12 mouse cellular contexts compared by ENCODE assay signal in the genomic region with DNA sequence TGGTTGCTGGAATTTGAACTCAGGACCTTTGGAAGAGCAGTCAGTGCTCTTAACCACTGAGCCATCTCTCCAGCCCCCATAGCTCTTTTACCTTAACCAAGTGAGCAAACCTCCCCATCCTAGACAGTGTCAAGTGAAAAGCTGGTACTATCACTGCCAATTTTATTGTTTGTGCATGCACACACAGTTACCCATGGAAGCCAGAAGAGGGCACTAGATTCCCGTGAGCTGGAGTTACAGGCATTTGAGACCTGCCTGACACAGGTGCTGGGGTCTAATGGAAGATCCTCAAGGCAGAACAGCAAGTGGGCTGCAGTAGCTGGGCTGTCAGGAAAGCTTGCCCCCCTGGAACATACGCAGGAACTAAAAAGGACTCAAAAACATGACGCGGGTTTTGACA. TPM values are rescaled to one million over a fixed set of nuclear protein-coding genes. Genes with fewer than 3 reads are reported as not detected.
A peak's percentile ranks its signal among the peaks of the same experiment; 100 is the strongest.
DNase-seq lines count a peak whose midpoint lies in the region; ATAC-seq and TF ChIP-seq lines count a peak whose summit lies in the region.
"Had no signal": no experiment of that assay in that cellular context is flagged by ENCODE, and none has a peak within 500 bp of the region (broad histone marks: within the 10 kb centered on the region; RNA-seq: fewer than 3 reads in every experiment).

No protein-coding gene starts in this region.

- H3K4me3 ChIP-seq in hindbrain, embryonic 10.5 days = no peak overlapping the region
- H3K4me3 ChIP-seq in hindbrain, embryonic 13.5 days = no peak overlapping the region
- no peak overlapping the region for H3K4me3 ChIP-seq in midbrain, embryonic 12.5 days
- no peak overlapping the region for H3K4me3 ChIP-seq in midbrain, embryonic 13.5 days (replicated peaks)
- no peak overlapping the region for H3K4me3 ChIP-seq in MEL (ENCODE audit: control insufficient read depth in 1 of 2, insufficient read depth in 1 of 2, low read depth in 2 of 2, low read length in 2 of 2)
- no peak overlapping the region for H3K4me3 ChIP-seq in limb, embryonic 11.5 days (ENCODE audit: low read depth, low read length)
- H3K4me3 ChIP-seq: lung, embryonic 15.5 days had no signal

- H3K4me1 ChIP-seq in hindbrain, embryonic 10.5 days (replicated peaks) = no peaks in the 10 kb centered on the region
- no peaks in the 10 kb centered on the region for H3K4me1 ChIP-seq in hindbrain, embryonic 13.5 days (replicated peaks)
- no peaks in the 10 kb centered on the region for H3K4me1 ChIP-seq in midbrain, embryonic 12.5 days
- H3K4me1 ChIP-seq in midbrain, embryonic 13.5 days (replicated peaks) = no peaks in the 10 kb centered on the region
- no peaks in the 10 kb centered on the region for H3K4me1 ChIP-seq in MEL (ENCODE audit: control insufficient read depth in 1 of 2, insufficient read depth in 2 of 2, low read length in 2 of 2)
- H3K4me1 ChIP-seq in limb, embryonic 11.5 days (ENCODE audit: control insufficient read depth, insufficient read depth, low read length) = no peaks in the 10 kb centered on the region
- H3K4me1 ChIP-seq: lung, embryonic 15.5 days had no signal

- H3K36me3 ChIP-seq in hindbrain, embryonic 10.5 days = no peaks in the 10 kb centered on the region
- no peaks in the 10 kb centered on the region for H3K36me3 ChIP-seq in hindbrain, embryonic 13.5 days
- H3K36me3 ChIP-seq in midbrain, embryonic 12.5 days = no peaks in the 10 kb centered on the region
- no peaks in the 10 kb centered on the region for H3K36me3 ChIP-seq in midbrain, embryonic 13.5 days
- no peaks in the 10 kb centered on the region for H3K36me3 ChIP-seq in MEL (ENCODE audit: control insufficient read depth in 1 of 2, insufficient read depth in 2 of 2, low read length in 2 of 2)
- no peaks in the 10 kb centered on the region for H3K36me3 ChIP-seq in limb, embryonic 11.5 days (ENCODE audit: control insufficient read depth, insufficient read depth, low read length)
- H3K36me3 ChIP-seq: lung, embryonic 15.5 days had no signal

- no peak overlapping the region for H3K27ac ChIP-seq in hindbrain, embryonic 10.5 days
- no peak overlapping the region for H3K27ac ChIP-seq in hindbrain, embryonic 13.5 days
- H3K27ac ChIP-seq in midbrain, embryonic 12.5 days (replicated peaks) = no peak overlapping the region
- H3K27ac ChIP-seq in midbrain, embryonic 13.5 days = no peak overlapping the region
- H3K27ac ChIP-seq in MEL (ENCODE audit: control insufficient read depth, low read depth, low read length) = no peak overlapping the region
- no peak overlapping the region for H3K27ac ChIP-seq in limb, embryonic 11.5 days (replicated peaks; ENCODE audit: low read depth, low read length)
- H3K27ac ChIP-seq: lung, embryonic 15.5 days had no signal

- DNase-seq in hindbrain, embryonic 10.5 days (ENCODE audit: low spot score) = peak; percentile 19
- DNase-seq in MEL (ENCODE audit: low read depth, low spot score) = peak; percentile 7
- no peak for DNase-seq in limb, embryonic 11.5 days (ENCODE audit: low spot score)
- no peak for DNase-seq in frontal cortex, postnatal 25 days (ENCODE audit: low spot score in 2 of 2)
- DNase-seq in cerebellum, postnatal 4 days (ENCODE audit: low spot score in 2 of 2) = no peak
- DNase-seq: layer of hippocampus, adult 9-11 months; thymus, adult 18-20 months had no signal

- H3K9ac ChIP-seq in hindbrain, embryonic 13.5 days = no peak overlapping the region
- H3K9ac ChIP-seq in midbrain, embryonic 12.5 days (replicated peaks) = no peak overlapping the region
- H3K9ac ChIP-seq in midbrain, embryonic 13.5 days (replicated peaks) = no peak overlapping the region
- H3K9ac ChIP-seq in MEL (ENCODE audit: control insufficient read depth, low read depth, low read length, poor library complexity, severe bottlenecking) = no peak overlapping the region
- no peak overlapping the region for H3K9ac ChIP-seq in limb, embryonic 11.5 days (ENCODE audit: low read length)
- H3K9ac ChIP-seq: lung, embryonic 15.5 days had no signal

- ATAC-seq in hindbrain, embryonic 13.5 days (ENCODE audit: low FRiP score) = no peak; the same call in 1 of the 2 replicates
- peak; percentile 38; the same call in 1 of the 2 replicates for ATAC-seq in midbrain, embryonic 12.5 days (ENCODE audit: low FRiP score, low read depth)
- ATAC-seq in midbrain, embryonic 13.5 days = no peak
- 0 out of 2 replicates have a peak, but pooled peaks have one; percentile 60 for ATAC-seq in limb, embryonic 11.5 days (ENCODE audit: insufficient number of reproducible peaks, low FRiP score, low TSS enrichment, low read depth)

- H3K4me2 ChIP-seq in hindbrain, embryonic 13.5 days = no peak overlapping the region
- no peak overlapping the region for H3K4me2 ChIP-seq in midbrain, embryonic 12.5 days (replicated peaks)
- no peak overlapping the region for H3K4me2 ChIP-seq in midbrain, embryonic 13.5 days (replicated peaks)
- no peak overlapping the region for H3K4me2 ChIP-seq in limb, embryonic 11.5 days (ENCODE audit: low read depth, severe bottlenecking)
- H3K4me2 ChIP-seq: lung, embryonic 15.5 days had no signal

- TF ChIP-seq CTCF in MEL (IDR thresholded peaks at IDR 0.05 in 2 of 3, conservative IDR thresholded peaks at IDR 0.05 in 1 of 3; ENCODE audit: control insufficient read depth in 1 of 3, insufficient read depth in 1 of 3, low read depth in 2 of 3, low read length in 3 of 3, poor library complexity in 1 of 3, severe bottlenecking in 1 of 3) = peak in 2 of 3 experiments; percentile 48 to 51; a peak in 5 of 6 replicates

- 35% methylated on average over 4 of the region's 4 CpGs for WGBS in hindbrain, embryonic 10.5 days
- WGBS in hindbrain, embryonic 13.5 days = 36% methylated on average over 4 of the region's 4 CpGs
- WGBS in midbrain, embryonic 12.5 days = 29% methylated on average over 4 of the region's 4 CpGs
- WGBS in midbrain, embryonic 13.5 days = 29% methylated on average over 4 of the region's 4 CpGs
- 24% methylated on average over 4 of the region's 4 CpGs for WGBS in limb, embryonic 11.5 days

- no peaks in the 10 kb centered on the region for H3K9me3 ChIP-seq in hindbrain, embryonic 10.5 days
- no peaks in the 10 kb centered on the region for H3K9me3 ChIP-seq in hindbrain, embryonic 13.5 days
- no peaks in the 10 kb centered on the region for H3K9me3 ChIP-seq in midbrain, embryonic 12.5 days
- no peaks in the 10 kb centered on the region for H3K9me3 ChIP-seq in midbrain, embryonic 13.5 days
- H3K9me3 ChIP-seq in MEL (replicated peaks; ENCODE audit: insufficient read depth, low read length) = no peaks in the 10 kb centered on the region
- H3K9me3 ChIP-seq in limb, embryonic 11.5 days (ENCODE audit: control insufficient read depth, low read length) = no peaks in the 10 kb centered on the region
- H3K9me3 ChIP-seq: lung, embryonic 15.5 days had no signal

- no peak for TF ChIP-seq EP300 in MEL (IDR thresholded peaks at IDR 0.05; ENCODE audit: low read depth in 1 of 2, low read length in 2 of 2)

- no peak for TF ChIP-seq POLR2A in MEL (IDR thresholded peaks at IDR 0.05; ENCODE audit: control insufficient read depth in 1 of 2, insufficient read depth in 1 of 2, low read depth in 1 of 2, low read length in 2 of 2, poor library complexity in 1 of 2)

- no peaks in the 10 kb centered on the region for H3K79me2 ChIP-seq in MEL (ENCODE audit: control insufficient read depth, insufficient read depth, low read length, poor library complexity)

- peak; percentile 41 for TF ChIP-seq RAD21 in MEL (IDR thresholded peaks at IDR 0.05; ENCODE audit: low read depth, low read length)

- H3K27me3 ChIP-seq in hindbrain, embryonic 10.5 days (ENCODE audit: insufficient read depth, poor library complexity, severe bottlenecking) = peaks cover 10% of the 10 kb centered on the region
- peaks cover 23% of the 10 kb centered on the region for H3K27me3 ChIP-seq in hindbrain, embryonic 13.5 days
- peaks cover 11% of the 10 kb centered on the region for H3K27me3 ChIP-seq in midbrain, embryonic 12.5 days
- peaks cover 25% of the 10 kb centered on the region for H3K27me3 ChIP-seq in midbrain, embryonic 13.5 days
- no peaks in the 10 kb centered on the region for H3K27me3 ChIP-seq in MEL (ENCODE audit: control insufficient read depth in 1 of 2, insufficient read depth in 2 of 2, low read length in 2 of 2)
- H3K27me3 ChIP-seq in limb, embryonic 11.5 days (ENCODE audit: control insufficient read depth, insufficient read depth, low read length) = no peaks in the 10 kb centered on the region
- H3K27me3 ChIP-seq: lung, embryonic 15.5 days had no signal

TF ChIP-seq in MEL, 35 proteins besides CTCF, POLR2A, EP300 and RAD21:
- TF ChIP-seq TAL1 (IDR thresholded peaks at IDR 0.05; ENCODE audit: low read length) (no peak), SMC3 (IDR thresholded peaks at IDR 0.05; ENCODE audit: low read depth, low read length) (peak; percentile 52), ZC3H11A (IDR thresholded peaks at IDR 0.05; ENCODE audit: low read depth, low read length) (peak; percentile 18; the same call in 1 of the 2 replicates)

RNA-seq across cellular contexts. Expression of gene Tbx20, which starts 13.6 kb away (rescaled TPM):
- polyA plus RNA-seq in hindbrain, embryonic 10.5 days (2016; fragmentation: Nextera tagmentation; extraction: Ambion mirVana) = 3.3 and 4.3 TPM in 2 replicates
- 2.1 TPM in 2 replicates for polyA plus RNA-seq in hindbrain, embryonic 13.5 days (2015; fragmentation: Nextera tagmentation; extraction: Ambion mirVana)
- polyA plus RNA-seq in midbrain, embryonic 12.5 days (2016; fragmentation: Nextera tagmentation; extraction: Ambion mirVana) = 0.14 and 0.21 TPM in 2 replicates
- 0.08 and 0.15 TPM in 2 replicates for polyA plus RNA-seq in midbrain, embryonic 13.5 days (2015; fragmentation: Nextera tagmentation; extraction: Ambion mirVana)
- total RNA-seq in MEL (2012; rRNA removed) = not detected in 2 replicates
- polyA plus RNA-seq in MEL (2012; ENCODE audit: insufficient read depth in 1 of 2, insufficient read length in 2 of 2, low read depth in 1 of 2, low replicate concordance in 2 of 2, missing spikeins in 1 of 2) = not detected
- polyA plus RNA-seq in limb, embryonic 11.5 days (2014; fragmentation: Nextera tagmentation; extraction: Ambion mirVana) = 0.09 TPM in 1 of 2 replicates, not detected in the other
- polyA plus RNA-seq: gonadal fat pad, adult 2 months had no signal

Comparison
In these comparisons a context has a peak if more than half of its experiments do, and no peak if none do; other contexts are left out.
1. ATAC-seq: peak in midbrain, embryonic 12.5 days (single experiment) and limb, embryonic 11.5 days (single experiment); none in hindbrain, embryonic 13.5 days (single experiment) and midbrain, embryonic 13.5 days (single experiment).
2. DNase-seq: peak in hindbrain, embryonic 10.5 days (single experiment) and MEL (single experiment); none in limb, embryonic 11.5 days (single experiment), frontal cortex, postnatal 25 days (0 of 2) and cerebellum, postnatal 4 days (0 of 2).